Mouse (Mus musculus): Measurements from ENCODE around the gene Akap6.

DNA sequence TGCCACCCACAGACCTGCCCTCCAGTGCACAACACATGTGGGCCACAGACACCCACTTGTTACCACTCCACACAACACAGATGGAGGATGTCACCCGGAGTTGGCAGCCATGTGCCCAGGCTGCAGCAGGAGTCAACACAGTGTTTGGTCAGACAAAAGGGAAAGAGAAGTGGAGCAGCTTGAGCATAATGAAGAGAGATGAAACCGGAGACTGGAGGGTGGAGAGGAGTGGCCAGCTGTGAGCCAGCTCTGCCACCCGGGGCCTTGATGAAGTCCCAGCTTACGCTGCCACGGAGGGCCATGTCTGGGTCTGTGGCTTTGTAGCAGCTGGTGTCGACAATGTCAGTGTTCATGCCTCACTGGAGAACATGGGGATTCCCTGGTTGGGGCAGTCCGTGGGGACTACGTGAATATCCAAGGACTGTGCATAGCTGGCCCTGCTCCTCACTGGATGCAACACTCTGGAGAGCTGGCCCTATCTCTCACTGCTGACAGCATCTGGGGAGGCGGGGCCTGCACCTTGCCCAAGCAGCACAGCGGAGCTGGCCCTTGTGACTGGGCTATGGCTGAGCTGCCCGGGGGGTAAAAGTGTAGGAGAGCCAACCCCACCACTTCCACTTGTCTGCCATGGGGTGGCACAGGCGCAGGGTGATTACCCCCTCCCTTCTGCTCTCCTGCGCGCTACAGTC, 148.8 kb downstream of the Akap6 start:
- TF ChIP-seq SRF (IDR thresholded peaks at IDR 0.05; ENCODE audit: control insufficient read depth, insufficient read length, low read depth) (no peak), MYOG (IDR thresholded peaks at IDR 0.05; ENCODE audit: control insufficient read depth in 1 of 3, insufficient read depth in 1 of 3, insufficient read length in 2 of 3, low read depth in 2 of 3) (peak; percentile 25 to 84 (median 74)), MAX (IDR thresholded peaks at IDR 0.05; ENCODE audit: low read depth) (no peak), POLR2A (IDR thresholded peaks at IDR 0.05; ENCODE audit: insufficient read length, low read depth) (peak; percentile 23), USF1 (IDR thresholded peaks at IDR 0.05; ENCODE audit: low read depth) (no peak), POLR2AphosphoS2 (IDR thresholded peaks at IDR 0.05; ENCODE audit: insufficient read length, low read depth) (no peak), TCF12 (IDR thresholded peaks at IDR 0.05; ENCODE audit: insufficient read depth, poor library complexity, severe bottlenecking) (peak; percentile 18), MYOD1 (IDR thresholded peaks at IDR 0.05; ENCODE audit: control insufficient read depth in 1 of 3, insufficient read length in 2 of 3, low read depth in 2 of 3) (peak in 2 of 3 experiments; percentile 76 to 77)

All from myocyte (in vitro differentiated cells).